Mouse (Mus musculus) Patski (cell line): ENCODE results near the gene Fads3. TPM values are rescaled to one million over a fixed set of nuclear protein-coding genes. Genes with fewer than 3 reads are reported as not detected.

Source experiments
- ATAC-seq: fragments of 100-300 bp; one replicate; pipeline ENCODE4 v1.8.0; 2021
- CTCF ChIA-PET: fragments of 350-600 bp; sonication (Branson Sonifier 250); formaldehyde crosslinking; loops from one replicate; lab custom pipeline; 2022; ENCODE audit warnings: inconsistent platforms; lab: Charles Lee
- POLR2A ChIA-PET: fragments of 350-600 bp; sonication (Branson Sonifier 250); formaldehyde crosslinking; loops from one replicate; lab custom pipeline; 2022; ENCODE audit warnings: antibody characterized with exemption, inconsistent platforms; lab: Charles Lee
- DNase-seq: peaks from one replicate; pipeline ENCODE4 v3.0.0-alpha.2; 2011; ENCODE audit warnings: low read depth, low spot score
- H3K27me3 ChIP-seq: fragments of 371-371 bp; one replicate; pipeline ENCODE4 v1.5.1; 2021
- CTCF ChIP-seq: fragments of 100-300 bp; IDR thresholded peaks from one replicate; pipeline ENCODE4 v1.5.1; 2021
- in situ Hi-C: fragments of 300-500 bp; cut with MboI; formaldehyde crosslinking; loops from 3 replicates; pipeline ENCODE4 v1.11.1; 2018; ENCODE audit warnings: low pct_unique_long_range_greater_than_20kb, mixed read lengths
- polyA plus RNA-seq: library from polyadenylated mRNA; unstranded; gene quantifications from one replicate; pipeline ENCODE4 v1.2.3, GENCODE M21; 2021

The Fads3 gene
- polyA plus RNA-seq, 1 experiment from 2014 or later = 227 TPM

- in situ Hi-C loops = no loop called here
- H3K27me3 ChIP-seq = no peaks in the 10 kb centered on the region
- no peak for DNase-seq
- no peak for TF ChIP-seq CTCF
- CTCF ChIA-PET = interaction anchor here (1.2 to 4.1 kb wide), 6 partner anchors 10 to 181 kb away, joined by 4 to 19 read pairs (median 6); partner anchors contain the start of gene Best1
- POLR2A ChIA-PET = no interaction called here
- no peak for ATAC-seq
Observed at GRCm38 (mm10) chr19:10017637-10018526, 23.5 kb upstream of the Fads3 start.

GRCm38 (mm10) chr19:10018527-10018818, 22.9 kb upstream of the Fads3 start:
- ATAC-seq = no peak
- no peak for DNase-seq
- H3K27me3 ChIP-seq = no peaks in the 10 kb centered on the region
- ChIA-PET CTCF (interaction anchor here (0.9 to 4.1 kb wide), 7 partner anchors 11 to 27 kb away, joined by 3 to 19 read pairs (median 5); partner anchors contain the start of gene Best1), POLR2A (no interaction called here)
- in situ Hi-C loops = no loop called here
- TF ChIP-seq CTCF = no peak

- ChIA-PET CTCF (interaction anchor here (0.7 to 4.1 kb wide), 7 partner anchors 12 to 95 kb away, joined by 3 to 19 read pairs (median 4); partner anchors contain the start of gene Best1), POLR2A (interaction anchor here (0.5 kb wide), 1 partner anchor 109 kb away, joined by 5 read pairs; no protein-coding TSS in a partner anchor)
- no peak for ATAC-seq
- H3K27me3 ChIP-seq = no peaks in the 10 kb centered on the region
- no peak for TF ChIP-seq CTCF
- no peak for DNase-seq
- in situ Hi-C loops = no loop called here
Observed at GRCm38 (mm10) chr19:10019214-10019760, 22.1 kb upstream of the Fads3 start.

GRCm38 (mm10) chr19:10021981-10022380, 19.4 kb upstream of the Fads3 start:
- H3K27me3 ChIP-seq = no peaks in the 10 kb centered on the region
- ChIA-PET POLR2A (interaction anchor here (0.8 to 2.1 kb wide), 4 partner anchors 11 to 68 kb away, joined by 3 to 4 read pairs (median 4); no protein-coding TSS in a partner anchor), CTCF (interaction anchor here (0.7 to 4.1 kb wide), 9 partner anchors 10 to 111 kb away, joined by 3 to 36 read pairs (median 6); partner anchors contain the start of genes Best1 and Rab3il1)
- ATAC-seq (no peak), DNase-seq (no peak)
- TF ChIP-seq CTCF = no peak
- in situ Hi-C loops = no loop called here

- TF ChIP-seq CTCF = no peak
- ChIA-PET CTCF (interaction anchor here (0.7 to 4.1 kb wide), 13 partner anchors 8 to 111 kb away, joined by 3 to 36 read pairs (median 6); partner anchors contain the start of genes Best1 and Rab3il1), POLR2A (interaction anchor here (0.8 to 2.1 kb wide), 4 partner anchors 10 to 67 kb away, joined by 3 to 4 read pairs (median 4); no protein-coding TSS in a partner anchor)
- no peaks in the 10 kb centered on the region for H3K27me3 ChIP-seq
- DNase-seq (no peak), ATAC-seq (peak; percentile 71)
- in situ Hi-C loops = no loop called here
Observed at GRCm38 (mm10) chr19:10022414-10023303, 18.7 kb upstream of the Fads3 start.

- ATAC-seq (peak; percentile 31), DNase-seq (no peak)
- CTCF ChIA-PET = interaction anchor here (1.4 to 4.1 kb wide), 10 partner anchors 8 to 112 kb away, joined by 4 to 36 read pairs (median 7); partner anchors contain the start of genes Best1 and Rab3il1
- in situ Hi-C loops = no loop called here
- TF ChIP-seq CTCF = no peak
- no peaks in the 10 kb centered on the region for H3K27me3 ChIP-seq
- POLR2A ChIA-PET = interaction anchor here (1.7 to 2.1 kb wide), 2 partner anchors 10 to 67 kb away, joined by 4 read pairs; no protein-coding TSS in a partner anchor
Observed at GRCm38 (mm10) chr19:10023304-10023758, 18.0 kb upstream of the Fads3 start.

GRCm38 (mm10) chr19:10025169-10025875, 16.0 kb upstream of the Fads3 start:
- ChIA-PET POLR2A (no interaction called here), CTCF (interaction anchor here (0.8 to 2.5 kb wide), 4 partner anchors 10 to 109 kb away, joined by 3 to 7 read pairs (median 3); no protein-coding TSS in a partner anchor)
- in situ Hi-C loops = no loop called here
- no peak for TF ChIP-seq CTCF
- DNase-seq (no peak), ATAC-seq (no peak)
- no peaks in the 10 kb centered on the region for H3K27me3 ChIP-seq

GRCm38 (mm10) chr19:10029746-10030145, 11.6 kb upstream of the Fads3 start:
- DNase-seq (no peak), ATAC-seq (no peak)
- no peaks in the 10 kb centered on the region for H3K27me3 ChIP-seq
- in situ Hi-C loops = no loop called here
- no peak for TF ChIP-seq CTCF
- POLR2A ChIA-PET = interaction anchor here (0.6 kb wide), 1 partner anchor 8 kb away, joined by 3 read pairs; no protein-coding TSS in a partner anchor
- CTCF ChIA-PET = interaction anchor here (0.6 to 3.0 kb wide), 4 partner anchors 9 to 394 kb away, joined by 3 to 11 read pairs (median 4); no protein-coding TSS in a partner anchor
